Mouse (Mus musculus) retina, embryonic 14.5 days (tissue): ENCODE results near the gene Ighmbp2.
A peak's percentile ranks its signal among the peaks of the same experiment; 100 is the strongest.
"Not testable (repeated sequence)": the region's sequence is repeated elsewhere in the genome, so short reads cannot be mapped to it uniquely, and the experiment has no call there.

Experiments used
- DNase-seq: peaks from one replicate; pipeline ENCODE4 v3.0.0-alpha.2; 2015; ENCODE audit warnings: low spot score

The Ighmbp2 gene

GRCm38 (mm10) chr19:3281886-3282285 is 931 bp downstream of the Ighmbp2 start:
- DNase-seq: peak; percentile 1

GRCm38 (mm10) chr19:3275744-3276365 is 7.0 kb downstream of the Ighmbp2 start:
- no peak for DNase-seq

GRCm38 (mm10) chr19:3273331-3273730 is 9.5 kb downstream of the Ighmbp2 start:
- DNase-seq: no peak

GRCm38 (mm10) chr19:3271366-3271765 is 11.5 kb downstream of the Ighmbp2 start:
- DNase-seq: no peak

- no peak for DNase-seq
Observed at GRCm38 (mm10) chr19:3269803-3270202, 13.0 kb downstream of the Ighmbp2 start.

- no peak for DNase-seq
Observed at GRCm38 (mm10) chr19:3269279-3269678, 13.5 kb downstream of the Ighmbp2 start.

GRCm38 (mm10) chr19:3268218-3268980 is 14.4 kb downstream of the Ighmbp2 start:
- DNase-seq: no peak

- DNase-seq: no peak
Observed at GRCm38 (mm10) chr19:3267340-3267739, 15.5 kb downstream of the Ighmbp2 start.

GRCm38 (mm10) chr19:3266676-3267075 is 16.1 kb downstream of the Ighmbp2 start:
- DNase-seq: no peak

- DNase-seq: no peak
Observed at GRCm38 (mm10) chr19:3266136-3266535, 16.7 kb downstream of the Ighmbp2 start.

- DNase-seq: no peak
Observed at GRCm38 (mm10) chr19:3265180-3265579, 17.6 kb downstream of the Ighmbp2 start.

- DNase-seq: no peak
Observed at GRCm38 (mm10) chr19:3264348-3264747, 18.5 kb downstream of the Ighmbp2 start.

- DNase-seq: no peak
Observed at GRCm38 (mm10) chr19:3261764-3262525, 20.9 kb downstream of the Ighmbp2 start.

- DNase-seq: no peak
Observed at GRCm38 (mm10) chr19:3261336-3261735, 21.5 kb downstream of the Ighmbp2 start.

GRCm38 (mm10) chr19:3260591-3260990 is 22.2 kb downstream of the Ighmbp2 start:
- DNase-seq: no peak

- DNase-seq: no peak
Observed at GRCm38 (mm10) chr19:3260016-3260415, 22.8 kb downstream of the Ighmbp2 start.

GRCm38 (mm10) chr19:3225261-3225660 is 57.6 kb downstream of the Ighmbp2 start:
- not testable (repeated sequence) for DNase-seq

- DNase-seq: not testable (repeated sequence)
Observed at GRCm38 (mm10) chr19:3214937-3215336, 67.9 kb downstream of the Ighmbp2 start.
